Mouse (Mus musculus) kidney, embryonic 14.5 days (tissue): ENCODE results near the gene Mecr. TPM values are rescaled to one million over a fixed set of nuclear protein-coding genes. Genes with fewer than 3 reads are reported as not detected.

Source experiments
- ATAC-seq: fragments of 200-750 bp; cut with Nextera tagmentation; 2 replicates; pipeline ENCODE4 v1.8.0; 2017; ENCODE audit warnings: moderate number of reproducible peaks, mild to moderate bottlenecking, moderate TSS enrichment, moderate library complexity; ENCODE audit not compliant: low FRiP score, low TSS enrichment
- H3K27ac ChIP-seq: fragments of 300-500 bp; sonication (generic); 2 replicates; pipeline ENCODE4 v1.5.1; 2014; ENCODE audit warnings: low read depth, mild to moderate bottlenecking, low read length, moderate library complexity, mixed read lengths
- H3K27me3 ChIP-seq: fragments of 300-500 bp; sonication (generic); 2 replicates; pipeline ENCODE4 v1.6.1; 2014; ENCODE audit warnings: mild to moderate bottlenecking, low read length; ENCODE audit not compliant: control insufficient read depth, insufficient read depth
- H3K36me3 ChIP-seq: fragments of 300-500 bp; sonication (generic); 2 replicates; pipeline ENCODE4 v1.6.1; 2014; ENCODE audit warnings: low read length, mixed read lengths; ENCODE audit not compliant: control insufficient read depth, insufficient read depth
- H3K4me1 ChIP-seq: fragments of 300-500 bp; sonication (generic); 2 replicates; pipeline ENCODE4 v1.6.1; 2014; ENCODE audit warnings: low read length, mixed read lengths; ENCODE audit not compliant: control insufficient read depth, insufficient read depth
- H3K4me2 ChIP-seq: fragments of 300-500 bp; sonication (generic); replicated peaks from 2 replicates; pipeline ENCODE4 v1.6.1; 2014; ENCODE audit warnings: low read depth, mild to moderate bottlenecking, low read length
- H3K4me3 ChIP-seq: fragments of 300-500 bp; sonication (generic); 2 replicates; pipeline ENCODE4 v1.5.1; 2014; ENCODE audit warnings: mild to moderate bottlenecking, low read length
- H3K9ac ChIP-seq: fragments of 300-500 bp; sonication (generic); 2 replicates; pipeline ENCODE4 v1.6.1; 2014; ENCODE audit warnings: low read depth, mild to moderate bottlenecking, low read length, moderate library complexity
- H3K9me3 ChIP-seq: fragments of 300-500 bp; sonication (generic); 2 replicates; pipeline ENCODE4 v1.6.1; 2016; ENCODE audit warnings: low read length; ENCODE audit not compliant: control insufficient read depth
- WGBS: fragments of 180-500 bp; shearing (Covaris S2); extraction: QIAGEN DNeasy Blood & Tissue Kit; methylation state at CpG from one replicate; pipeline ENCODE4 v1.1.7; 2014; 5-methylcytosine and 5-hydroxymethylcytosine counted together
- polyA plus RNA-seq: library from polyadenylated mRNA; unstranded; fragments of >200 nt; fragmentation: Nextera tagmentation; extraction: Ambion mirVana; gene quantifications from 2 replicates; pipeline ENCODE4 v1.2.1, GENCODE M21; 2014

Mecr gene
- polyA plus RNA-seq, 1 experiment from 2014 or later, result 46.6 TPM

DNA sequence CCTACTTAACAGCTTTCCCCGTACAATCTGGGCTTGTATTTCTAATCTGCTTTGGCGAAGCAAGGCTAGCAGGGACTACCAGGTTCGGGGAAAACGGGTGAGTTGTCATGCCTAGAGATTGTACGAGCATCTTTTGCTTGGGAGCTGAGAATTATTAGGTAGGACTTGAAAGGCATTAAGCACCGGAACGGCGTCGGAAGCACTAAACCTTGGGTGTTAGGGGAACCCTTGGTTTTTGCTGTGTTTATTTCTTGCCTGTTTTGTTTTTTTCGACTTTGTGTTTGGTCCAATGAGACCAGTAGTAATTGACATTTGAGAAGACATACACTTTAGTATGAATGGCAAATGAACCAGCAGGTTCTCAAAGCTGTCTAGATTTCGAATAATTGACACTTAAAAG is 31.3 kb downstream of the Mecr start:
- WGBS, result 2% methylated on average over 11 of the region's 11 CpGs
- ATAC-seq, result no peak
- Histone ChIP-seq H3K9me3 (no peaks in the 10 kb centered on the region), H3K4me2 (peak overlapping the region; percentile 67), H3K27me3 (no peaks in the 10 kb centered on the region), H3K9ac (peak overlapping the region; percentile 100), H3K36me3 (peaks cover 2% of the 10 kb centered on the region; the same call in 1 of the 2 replicates), H3K4me3 (peak overlapping the region; percentile 100), H3K27ac (peak overlapping the region; percentile 100), H3K4me1 (peaks cover 26% of the 10 kb centered on the region)

DNA sequence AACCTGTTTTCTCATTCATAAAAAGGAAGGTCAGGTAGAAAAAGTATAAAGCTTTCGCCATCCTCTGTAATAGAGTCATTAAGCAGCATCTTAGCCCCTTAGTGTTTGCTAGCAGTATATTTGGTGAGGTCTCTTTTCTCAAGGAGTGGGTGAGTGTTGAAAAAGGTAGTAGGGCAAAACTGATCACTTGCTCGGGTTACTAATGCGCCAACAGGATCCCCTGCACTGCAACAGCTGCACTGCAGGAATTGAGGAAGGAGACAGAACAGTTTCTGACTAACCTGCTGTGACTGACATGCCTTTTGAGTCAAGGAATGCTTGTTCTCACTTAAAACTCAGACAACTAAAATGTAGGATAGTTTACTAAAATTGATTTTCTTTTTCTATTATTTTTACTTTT is 32.0 kb downstream of the Mecr start:
- Histone ChIP-seq H3K27ac (no peak overlapping the region), H3K4me2 (peak overlapping the region; percentile 67), H3K4me3 (peak overlapping the region; percentile 100), H3K9me3 (no peaks in the 10 kb centered on the region), H3K4me1 (peaks cover 26% of the 10 kb centered on the region), H3K27me3 (no peaks in the 10 kb centered on the region), H3K36me3 (no peaks in the 10 kb centered on the region), H3K9ac (peak overlapping the region; percentile 100)
- 37% methylated on average over 3 of the region's 3 CpGs for WGBS
- ATAC-seq, result no peak

DNA sequence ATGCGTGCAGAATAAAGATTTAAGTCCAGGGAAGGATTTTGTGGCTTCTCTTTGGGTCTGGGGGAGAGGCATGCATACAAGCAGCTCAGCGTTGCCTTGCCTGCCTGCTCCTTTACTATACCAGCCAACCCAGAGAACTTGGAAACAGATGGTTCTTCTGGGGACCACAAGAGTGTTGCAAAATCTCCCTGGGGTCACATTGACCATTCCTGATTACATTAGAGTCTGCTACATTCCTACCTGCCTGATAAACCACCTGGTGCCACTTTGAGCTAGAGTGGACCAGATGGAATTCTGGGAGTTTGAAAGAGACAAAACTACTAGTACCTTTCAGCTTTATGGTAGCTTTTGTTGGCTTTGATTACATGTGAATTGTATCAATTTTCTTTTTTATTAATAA is 33.6 kb downstream of the Mecr start:
- no peak overlapping the region for H3K4me3 ChIP-seq
- H3K9ac ChIP-seq, result 0 out of 2 replicates have a peak overlapping the region, but pooled peaks have one; percentile 12
- no peak overlapping the region for H3K4me2 ChIP-seq
- no peaks in the 10 kb centered on the region for H3K36me3 ChIP-seq
- H3K9me3 ChIP-seq, result no peaks in the 10 kb centered on the region
- H3K27ac ChIP-seq, result no peak overlapping the region
- no peak for ATAC-seq
- 57% methylated on average over 2 of the region's 2 CpGs for WGBS
- peaks cover 26% of the 10 kb centered on the region for H3K4me1 ChIP-seq
- H3K27me3 ChIP-seq, result no peaks in the 10 kb centered on the region

DNA sequence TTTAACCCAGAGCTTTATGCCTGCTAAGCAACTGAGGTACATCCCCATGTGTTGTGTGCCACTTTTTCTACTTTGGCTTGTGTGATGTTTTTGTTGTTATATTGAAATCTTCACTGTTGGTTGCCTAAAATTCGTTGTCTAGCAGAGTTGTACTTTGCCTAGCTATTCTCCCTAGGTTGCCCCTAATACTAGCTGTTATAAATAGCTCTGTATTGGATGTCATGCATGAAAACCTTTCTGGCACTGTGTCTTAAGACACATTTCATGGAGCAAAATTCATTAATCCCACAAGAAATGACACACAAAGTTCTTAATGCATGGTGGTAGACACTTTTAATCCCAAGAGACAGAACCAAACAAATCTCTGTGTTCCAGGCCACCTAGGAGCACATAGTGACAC is 36.4 kb downstream of the Mecr start:
- ATAC-seq, result no peak
- WGBS, result 72% methylated on average over 1 of the region's 1 CpGs
- Histone ChIP-seq H3K4me2 (no peak overlapping the region), H3K27me3 (no peaks in the 10 kb centered on the region), H3K9me3 (no peaks in the 10 kb centered on the region), H3K9ac (no peak overlapping the region), H3K4me1 (peaks cover 19% of the 10 kb centered on the region), H3K36me3 (peaks cover 1% of the 10 kb centered on the region; the same call in 1 of the 2 replicates), H3K4me3 (no peak overlapping the region), H3K27ac (no peak overlapping the region)

DNA sequence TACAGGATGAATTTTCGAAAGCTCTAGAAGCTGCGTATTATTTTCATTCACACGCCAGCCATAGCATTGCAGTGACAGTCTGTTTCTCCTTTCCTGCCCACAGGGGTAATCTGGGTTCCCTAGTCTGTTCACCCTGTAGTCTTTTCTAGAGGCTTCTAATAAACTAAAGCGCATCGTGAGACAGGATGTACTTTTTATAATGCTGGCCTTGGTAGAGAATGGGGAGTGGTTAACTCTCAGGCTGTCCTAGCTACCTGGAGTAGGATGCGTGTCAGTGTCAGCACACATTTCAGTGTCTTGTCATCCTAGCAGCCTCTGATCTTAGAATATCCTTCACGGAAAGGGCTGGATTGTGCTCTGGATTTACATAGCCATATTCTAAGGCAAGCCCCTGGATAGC is 38.0 kb downstream of the Mecr start:
- peaks cover 10% of the 10 kb centered on the region; the same call in 1 of the 2 replicates for H3K4me1 ChIP-seq
- peaks cover 17% of the 10 kb centered on the region; the same call in 1 of the 2 replicates for H3K36me3 ChIP-seq
- no peak overlapping the region for H3K9ac ChIP-seq
- no peak overlapping the region for H3K4me2 ChIP-seq
- no peaks in the 10 kb centered on the region for H3K27me3 ChIP-seq
- H3K27ac ChIP-seq, result no peak overlapping the region
- WGBS, result 89% methylated on average over 7 of the region's 7 CpGs
- no peak for ATAC-seq
- no peak overlapping the region for H3K4me3 ChIP-seq
- H3K9me3 ChIP-seq, result no peaks in the 10 kb centered on the region

DNA sequence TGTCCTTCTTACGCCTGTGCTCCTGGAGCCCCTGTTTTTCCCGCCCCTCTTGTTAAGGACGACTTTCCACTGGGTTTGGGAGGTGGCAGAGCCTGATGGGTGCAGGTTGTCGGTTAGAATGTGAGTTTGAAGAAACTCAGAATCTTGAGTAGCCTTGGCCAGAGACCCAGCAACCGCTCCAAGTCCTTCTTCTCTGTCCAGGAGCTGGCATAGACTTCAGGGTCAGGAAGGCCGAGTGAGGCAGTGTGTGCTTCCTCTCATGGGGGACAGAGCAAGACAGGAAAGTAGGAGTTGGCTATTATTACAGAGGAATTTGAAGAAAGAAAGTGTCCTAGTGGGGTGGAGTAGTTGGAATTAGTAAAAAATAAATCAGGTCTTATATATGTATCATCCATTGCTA is 40.3 kb downstream of the Mecr start:
- ATAC-seq, result no peak
- H3K4me3 ChIP-seq, result no peak overlapping the region
- no peaks in the 10 kb centered on the region for H3K27me3 ChIP-seq
- H3K9me3 ChIP-seq, result no peaks in the 10 kb centered on the region
- no peak overlapping the region for H3K27ac ChIP-seq
- WGBS, result 68% methylated on average over 6 of the region's 6 CpGs
- H3K9ac ChIP-seq, result no peak overlapping the region
- peaks cover 27% of the 10 kb centered on the region; the same call in 1 of the 2 replicates for H3K36me3 ChIP-seq
- no peak overlapping the region for H3K4me2 ChIP-seq
- H3K4me1 ChIP-seq, result no peaks in the 10 kb centered on the region

DNA sequence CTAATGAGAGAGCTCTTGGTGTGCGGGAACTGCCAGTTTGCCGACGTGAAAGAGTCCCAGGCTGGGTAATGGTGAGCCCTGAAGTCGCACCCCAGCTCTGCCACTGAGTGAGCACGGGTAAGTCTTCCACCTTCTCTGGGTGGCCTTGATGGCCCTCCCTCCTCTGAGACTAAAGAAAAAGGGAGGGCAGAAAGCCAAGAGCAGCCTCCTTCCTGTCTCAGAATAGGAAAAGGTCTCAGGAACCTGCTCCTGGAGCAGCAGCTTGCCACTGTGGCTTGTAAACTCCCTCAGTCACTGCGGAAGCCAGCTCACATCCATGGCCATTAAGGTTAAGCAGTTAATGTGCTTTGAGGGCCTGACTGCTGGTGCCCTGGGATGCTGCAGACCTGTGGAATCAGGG is 42.1 kb downstream of the Mecr start:
- no peaks in the 10 kb centered on the region for H3K9me3 ChIP-seq
- H3K4me1 ChIP-seq, result no peaks in the 10 kb centered on the region
- H3K27me3 ChIP-seq, result no peaks in the 10 kb centered on the region
- WGBS, result 78% methylated on average over 6 of the region's 6 CpGs
- no peak for ATAC-seq
- H3K27ac ChIP-seq, result no peak overlapping the region
- H3K9ac ChIP-seq, result no peak overlapping the region
- no peak overlapping the region for H3K4me3 ChIP-seq
- H3K4me2 ChIP-seq, result no peak overlapping the region
- H3K36me3 ChIP-seq, result peaks cover 30% of the 10 kb centered on the region; the same call in 1 of the 2 replicates

DNA sequence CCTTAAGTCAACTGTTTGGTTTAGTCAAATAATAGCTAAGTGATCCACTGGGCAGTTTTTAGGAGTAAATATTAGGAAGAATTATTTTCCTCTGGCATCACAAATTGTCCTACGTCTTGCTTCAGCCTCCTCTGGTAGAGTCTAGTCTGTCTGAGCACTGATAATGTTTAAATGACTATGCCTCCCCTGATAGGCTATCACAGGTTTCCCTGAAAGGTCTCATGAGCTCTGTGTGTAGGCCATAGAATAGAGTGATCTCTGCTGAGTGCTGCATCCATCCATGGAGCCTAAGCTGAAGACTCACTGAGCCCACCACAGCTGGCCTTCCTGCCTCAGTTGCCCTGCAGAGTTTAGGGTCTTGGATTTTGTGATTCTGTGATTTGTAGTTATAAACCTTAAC is 45.3 kb downstream of the Mecr start:
- no peaks in the 10 kb centered on the region for H3K27me3 ChIP-seq
- H3K9ac ChIP-seq, result no peak overlapping the region
- no peaks in the 10 kb centered on the region for H3K9me3 ChIP-seq
- no peak overlapping the region for H3K27ac ChIP-seq
- H3K4me2 ChIP-seq, result no peak overlapping the region
- no peak overlapping the region for H3K4me3 ChIP-seq
- no peaks in the 10 kb centered on the region for H3K4me1 ChIP-seq
- 90% methylated on average over 1 of the region's 1 CpGs for WGBS
- no peak for ATAC-seq
- peaks cover 56% of the 10 kb centered on the region for H3K36me3 ChIP-seq

DNA sequence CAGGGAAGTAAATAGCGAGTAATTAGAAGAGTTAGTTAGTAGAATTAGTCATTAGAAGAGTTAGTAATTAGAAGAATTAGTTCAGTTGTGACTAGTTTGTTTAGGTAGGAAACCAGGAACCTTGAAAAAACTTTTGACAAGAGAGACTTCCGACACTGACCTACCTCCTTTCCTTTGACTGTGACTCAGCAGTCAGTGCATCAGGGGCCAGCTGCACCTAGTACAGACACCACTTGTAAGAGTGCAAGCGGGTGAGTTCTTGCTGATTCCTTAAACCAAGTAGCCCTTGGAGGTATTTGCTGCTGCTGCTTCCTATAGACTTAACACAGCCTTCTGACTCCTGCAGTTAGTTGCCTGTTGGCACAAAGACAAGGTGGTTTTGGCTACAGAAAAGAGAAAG is 47.4 kb downstream of the Mecr start:
- no peaks in the 10 kb centered on the region for H3K27me3 ChIP-seq
- H3K9ac ChIP-seq, result no peak overlapping the region
- 89% methylated on average over 3 of the region's 3 CpGs for WGBS
- no peak overlapping the region for H3K4me2 ChIP-seq
- no peak overlapping the region for H3K27ac ChIP-seq
- no peak for ATAC-seq
- H3K36me3 ChIP-seq, result peaks cover 62% of the 10 kb centered on the region
- H3K9me3 ChIP-seq, result no peaks in the 10 kb centered on the region
- no peaks in the 10 kb centered on the region for H3K4me1 ChIP-seq
- no peak overlapping the region for H3K4me3 ChIP-seq
